Mouse (Mus musculus): Measurements from ENCODE around the gene Gm20481. TPM values are rescaled to one million over a fixed set of nuclear protein-coding genes. Genes with fewer than 3 reads are reported as not detected.

The Gm20481 gene
- polyA plus RNA-seq, 1 experiment from 2014 or later, result not detected

- H3K4me3 ChIP-seq (replicated peaks), result no peak overlapping the region
- peaks cover 10% of the 10 kb centered on the region for H3K4me1 ChIP-seq
- WGBS, result 93% methylated on average over 16 of the region's 16 CpGs
- H3K27me3 ChIP-seq, result no peaks in the 10 kb centered on the region
- peaks cover 69% of the 10 kb centered on the region for H3K36me3 ChIP-seq
- no peaks in the 10 kb centered on the region for H3K9me3 ChIP-seq (replicated peaks)
- no peak overlapping the region for H3K9ac ChIP-seq
- H3K27ac ChIP-seq, result no peak overlapping the region
- no peak overlapping the region for H3K4me2 ChIP-seq
- no peak for ATAC-seq (replicated peaks; ENCODE audit: low FRiP score)
These were observed 45.6 kb downstream of the Gm20481 start for GRCm38 (mm10) chr17:35015296-35015695.

GRCm38 (mm10) chr17:35016376-35016775 lies 46.7 kb downstream of the Gm20481 start, which contains the start of gene Vwa7:
Gene Vwa7, plus strand, starts transcription at chr17:35016579.
- Histone ChIP-seq H3K4me1 (peaks cover 16% of the 10 kb centered on the region), H3K27ac (peak within 1 kb of the TSS; percentile 32), H3K36me3 (peaks cover 59% of the 10 kb centered on the region), H3K4me3 (replicated peaks) (no peak within 1 kb of the TSS), H3K27me3 (no peaks in the 10 kb centered on the region), H3K9ac (no peak within 1 kb of the TSS), H3K4me2 (no peak within 1 kb of the TSS), H3K9me3 (replicated peaks) (no peaks in the 10 kb centered on the region)
- ATAC-seq (replicated peaks; ENCODE audit: low FRiP score), result peak; percentile 22; the same call in 1 of the 2 replicates
- WGBS, result 67% methylated on average over 12 of the region's 12 CpGs

GRCm38 (mm10) chr17:35016791-35017705 lies 47.3 kb downstream of the Gm20481 start:
- Histone ChIP-seq H3K4me3 (replicated peaks) (no peak overlapping the region), H3K27ac (peak overlapping the region; percentile 32; the same call in 1 of the 2 replicates), H3K27me3 (no peaks in the 10 kb centered on the region), H3K9me3 (replicated peaks) (no peaks in the 10 kb centered on the region), H3K9ac (no peak overlapping the region), H3K4me1 (peaks cover 19% of the 10 kb centered on the region), H3K36me3 (peaks cover 52% of the 10 kb centered on the region), H3K4me2 (no peak overlapping the region)
- 77% methylated on average over 10 of the region's 10 CpGs for WGBS
- ATAC-seq (replicated peaks; ENCODE audit: low FRiP score), result no peak

GRCm38 (mm10) chr17:35017706-35018030 lies 48.0 kb downstream of the Gm20481 start:
- no peak for ATAC-seq (replicated peaks; ENCODE audit: low FRiP score)
- H3K4me3 ChIP-seq (replicated peaks), result no peak overlapping the region
- H3K27me3 ChIP-seq, result no peaks in the 10 kb centered on the region
- 71% methylated on average over 14 of the region's 14 CpGs for WGBS
- H3K4me2 ChIP-seq, result no peak overlapping the region
- no peak overlapping the region for H3K27ac ChIP-seq
- H3K9ac ChIP-seq, result no peak overlapping the region
- peaks cover 19% of the 10 kb centered on the region for H3K4me1 ChIP-seq
- H3K9me3 ChIP-seq (replicated peaks), result no peaks in the 10 kb centered on the region
- H3K36me3 ChIP-seq, result peaks cover 46% of the 10 kb centered on the region

- no peak overlapping the region for H3K4me2 ChIP-seq
- H3K9me3 ChIP-seq (replicated peaks), result no peaks in the 10 kb centered on the region
- H3K4me1 ChIP-seq, result peaks cover 19% of the 10 kb centered on the region
- no peak overlapping the region for H3K4me3 ChIP-seq (replicated peaks)
- no peaks in the 10 kb centered on the region for H3K27me3 ChIP-seq
- WGBS, result 84% methylated on average over 3 of the region's 3 CpGs
- no peak overlapping the region for H3K27ac ChIP-seq
- H3K36me3 ChIP-seq, result peaks cover 41% of the 10 kb centered on the region
- H3K9ac ChIP-seq, result no peak overlapping the region
- no peak for ATAC-seq (replicated peaks; ENCODE audit: low FRiP score)
These were observed 48.5 kb downstream of the Gm20481 start for GRCm38 (mm10) chr17:35018171-35018570.

- H3K9me3 ChIP-seq (replicated peaks), result no peaks in the 10 kb centered on the region
- no peak overlapping the region for H3K9ac ChIP-seq
- peaks cover 23% of the 10 kb centered on the region for H3K36me3 ChIP-seq
- H3K4me2 ChIP-seq, result no peak overlapping the region
- H3K4me1 ChIP-seq, result peaks cover 32% of the 10 kb centered on the region
- 71% methylated on average over 11 of the region's 11 CpGs for WGBS
- no peaks in the 10 kb centered on the region for H3K27me3 ChIP-seq
- ATAC-seq (replicated peaks; ENCODE audit: low FRiP score), result no peak
- no peak overlapping the region for H3K27ac ChIP-seq
- no peak overlapping the region for H3K4me3 ChIP-seq (replicated peaks)
These were observed 50.2 kb downstream of the Gm20481 start for GRCm38 (mm10) chr17:35019894-35020293.

- Histone ChIP-seq H3K4me1 (peaks cover 37% of the 10 kb centered on the region), H3K27ac (no peak overlapping the region), H3K36me3 (peaks cover 17% of the 10 kb centered on the region), H3K27me3 (no peaks in the 10 kb centered on the region), H3K9ac (no peak overlapping the region), H3K9me3 (replicated peaks) (no peaks in the 10 kb centered on the region), H3K4me3 (replicated peaks) (no peak overlapping the region), H3K4me2 (no peak overlapping the region)
- no peak for ATAC-seq (replicated peaks; ENCODE audit: low FRiP score)
- 88% methylated on average over 8 of the region's 8 CpGs for WGBS
These were observed 50.8 kb downstream of the Gm20481 start for GRCm38 (mm10) chr17:35020551-35020950.

GRCm38 (mm10) chr17:35021163-35021808 lies 51.6 kb downstream of the Gm20481 start:
- Histone ChIP-seq H3K27ac (peak overlapping the region; percentile 76), H3K4me2 (peak overlapping the region; percentile 46), H3K9ac (peak overlapping the region; percentile 26; the same call in 1 of the 2 replicates), H3K9me3 (replicated peaks) (no peaks in the 10 kb centered on the region), H3K27me3 (no peaks in the 10 kb centered on the region), H3K36me3 (peaks cover 10% of the 10 kb centered on the region), H3K4me1 (peaks cover 41% of the 10 kb centered on the region), H3K4me3 (replicated peaks) (peak overlapping the region; percentile 10; the same call in 1 of the 2 replicates)
- ATAC-seq (replicated peaks; ENCODE audit: low FRiP score), result peak; percentile 65
- 10% methylated on average over 17 of the region's 17 CpGs for WGBS

Other genes with a start within 250 kb of the Gm20481 start
- 0.73 and 2.0 TPM in 2 replicates for gene C4b, start 226.0 kb upstream of the Gm20481 start, polyA plus RNA-seq (2015; fragmentation: Nextera tagmentation; extraction: Ambion mirVana)
- gene Cyp21a1, start 165.4 kb upstream of the Gm20481 start, polyA plus RNA-seq (2015; fragmentation: Nextera tagmentation; extraction: Ambion mirVana), result 11.1 and 45.4 TPM in 2 replicates
- gene Stk19, start 133.0 kb upstream of the Gm20481 start, polyA plus RNA-seq (2015; fragmentation: Nextera tagmentation; extraction: Ambion mirVana), result 29.4 and 29.6 TPM in 2 replicates
- 62.7 and 73.0 TPM in 2 replicates for gene Dxo, start 132.9 kb upstream of the Gm20481 start, polyA plus RNA-seq (2015; fragmentation: Nextera tagmentation; extraction: Ambion mirVana)
- gene Skiv2l, start 119.7 kb upstream of the Gm20481 start, polyA plus RNA-seq (2015; fragmentation: Nextera tagmentation; extraction: Ambion mirVana), result 48.5 and 53.1 TPM in 2 replicates
- gene Nelfe, start 119.5 kb upstream of the Gm20481 start, polyA plus RNA-seq (2015; fragmentation: Nextera tagmentation; extraction: Ambion mirVana), result 101 and 116 TPM in 2 replicates
- gene Cfb, start 107.4 kb upstream of the Gm20481 start, polyA plus RNA-seq (2015; fragmentation: Nextera tagmentation; extraction: Ambion mirVana), result 12.1 and 13.3 TPM in 2 replicates
- 5.0 TPM in 2 replicates for gene Zbtb12, start 90.4 kb upstream of the Gm20481 start, polyA plus RNA-seq (2015; fragmentation: Nextera tagmentation; extraction: Ambion mirVana)
- gene Gm20547, start 87.9 kb upstream of the Gm20481 start, polyA plus RNA-seq (2015; fragmentation: Nextera tagmentation; extraction: Ambion mirVana), result not detected in 2 replicates
- 2.6 and 3.6 TPM in 2 replicates for gene C2, start 71.6 kb upstream of the Gm20481 start, polyA plus RNA-seq (2015; fragmentation: Nextera tagmentation; extraction: Ambion mirVana)
- 80.1 and 93.7 TPM in 2 replicates for gene Ehmt2, start 71.4 kb upstream of the Gm20481 start, polyA plus RNA-seq (2015; fragmentation: Nextera tagmentation; extraction: Ambion mirVana)
- 12.4 and 13.0 TPM in 2 replicates for gene Slc44a4, start 55.4 kb upstream of the Gm20481 start, polyA plus RNA-seq (2015; fragmentation: Nextera tagmentation; extraction: Ambion mirVana)
- 33.7 and 37.0 TPM in 2 replicates for gene Neu1, start 38.7 kb upstream of the Gm20481 start, polyA plus RNA-seq (2015; fragmentation: Nextera tagmentation; extraction: Ambion mirVana)
- gene Hspa1b, start 10.7 kb upstream of the Gm20481 start, polyA plus RNA-seq (2015; fragmentation: Nextera tagmentation; extraction: Ambion mirVana), result 0.49 and 0.53 TPM in 2 replicates
- 7.8 and 8.4 TPM in 2 replicates for gene Hspa1a, start 2.2 kb downstream of the Gm20481 start, polyA plus RNA-seq (2015; fragmentation: Nextera tagmentation; extraction: Ambion mirVana)
- 0.81 and 1.6 TPM in 2 replicates for gene Hspa1l, start 2.8 kb downstream of the Gm20481 start, polyA plus RNA-seq (2015; fragmentation: Nextera tagmentation; extraction: Ambion mirVana)
- 229 and 231 TPM in 2 replicates for gene Lsm2, start 11.9 kb downstream of the Gm20481 start, polyA plus RNA-seq (2015; fragmentation: Nextera tagmentation; extraction: Ambion mirVana)
- gene Vars, start 31.1 kb downstream of the Gm20481 start, polyA plus RNA-seq (2015; fragmentation: Nextera tagmentation; extraction: Ambion mirVana), result 128 and 140 TPM in 2 replicates
- gene Vwa7, start 46.7 kb downstream of the Gm20481 start, polyA plus RNA-seq (2015; fragmentation: Nextera tagmentation; extraction: Ambion mirVana), result 0.19 and 0.29 TPM in 2 replicates
- gene Sapcd1, start 58.1 kb downstream of the Gm20481 start, polyA plus RNA-seq (2015; fragmentation: Nextera tagmentation; extraction: Ambion mirVana), result 6.2 and 6.8 TPM in 2 replicates
- gene Msh5, start 76.8 kb downstream of the Gm20481 start, polyA plus RNA-seq (2015; fragmentation: Nextera tagmentation; extraction: Ambion mirVana), result 5.2 and 5.4 TPM in 2 replicates
- 300 and 320 TPM in 2 replicates for gene Clic1, start 80.1 kb downstream of the Gm20481 start, polyA plus RNA-seq (2015; fragmentation: Nextera tagmentation; extraction: Ambion mirVana)
- 324 and 356 TPM in 2 replicates for gene Ddah2, start 89.1 kb downstream of the Gm20481 start, polyA plus RNA-seq (2015; fragmentation: Nextera tagmentation; extraction: Ambion mirVana)
- gene Ly6g6c, start 95.5 kb downstream of the Gm20481 start, polyA plus RNA-seq (2015; fragmentation: Nextera tagmentation; extraction: Ambion mirVana), result 1.6 TPM in 1 of 2 replicates, not detected in the other
- 0.41 and 0.52 TPM in 2 replicates for gene Mpig6b, start 96.3 kb downstream of the Gm20481 start, polyA plus RNA-seq (2015; fragmentation: Nextera tagmentation; extraction: Ambion mirVana)
- 1.2 and 1.6 TPM in 2 replicates for gene Ly6g6e, start 107.0 kb downstream of the Gm20481 start, polyA plus RNA-seq (2015; fragmentation: Nextera tagmentation; extraction: Ambion mirVana)
- 5.0 and 6.0 TPM in 2 replicates for gene Ly6g6d, start 108.2 kb downstream of the Gm20481 start, polyA plus RNA-seq (2015; fragmentation: Nextera tagmentation; extraction: Ambion mirVana)
- not detected in 2 replicates for gene Ly6g6f, start 115.7 kb downstream of the Gm20481 start, polyA plus RNA-seq (2015; fragmentation: Nextera tagmentation; extraction: Ambion mirVana)
- 94.7 and 103 TPM in 2 replicates for gene Abhd16a, start 119.4 kb downstream of the Gm20481 start, polyA plus RNA-seq (2015; fragmentation: Nextera tagmentation; extraction: Ambion mirVana)
- gene Ly6g5c, start 138.4 kb downstream of the Gm20481 start, polyA plus RNA-seq (2015; fragmentation: Nextera tagmentation; extraction: Ambion mirVana), result not detected in 2 replicates
- gene Ly6g5b, start 145.5 kb downstream of the Gm20481 start, polyA plus RNA-seq (2015; fragmentation: Nextera tagmentation; extraction: Ambion mirVana), result 0.99 and 1.9 TPM in 2 replicates
- gene Gpank1, start 151.5 kb downstream of the Gm20481 start, polyA plus RNA-seq (2015; fragmentation: Nextera tagmentation; extraction: Ambion mirVana), result 19.0 and 20.3 TPM in 2 replicates
- gene Csnk2b, start 152.1 kb downstream of the Gm20481 start, polyA plus RNA-seq (2015; fragmentation: Nextera tagmentation; extraction: Ambion mirVana), result 281 and 284 TPM in 2 replicates
- gene D17H6S53E, start 156.5 kb downstream of the Gm20481 start, polyA plus RNA-seq (2015; fragmentation: Nextera tagmentation; extraction: Ambion mirVana), result 10.5 and 12.2 TPM in 2 replicates
- 21.0 and 25.7 TPM in 2 replicates for gene Apom, start 162.1 kb downstream of the Gm20481 start, polyA plus RNA-seq (2015; fragmentation: Nextera tagmentation; extraction: Ambion mirVana)
- gene Bag6, start 165.3 kb downstream of the Gm20481 start, polyA plus RNA-seq (2015; fragmentation: Nextera tagmentation; extraction: Ambion mirVana), result 56.1 and 64.9 TPM in 2 replicates
- 176 and 209 TPM in 2 replicates for gene Prrc2a, start 195.0 kb downstream of the Gm20481 start, polyA plus RNA-seq (2015; fragmentation: Nextera tagmentation; extraction: Ambion mirVana)
- 8.8 and 9.2 TPM in 2 replicates for gene Aif1, start 206.2 kb downstream of the Gm20481 start, polyA plus RNA-seq (2015; fragmentation: Nextera tagmentation; extraction: Ambion mirVana)
- gene Lst1, start 218.5 kb downstream of the Gm20481 start, polyA plus RNA-seq (2015; fragmentation: Nextera tagmentation; extraction: Ambion mirVana), result 12.1 and 13.7 TPM in 2 replicates
- 0.53 and 0.72 TPM in 2 replicates for gene Ltb, start 224.5 kb downstream of the Gm20481 start, polyA plus RNA-seq (2015; fragmentation: Nextera tagmentation; extraction: Ambion mirVana)
- gene Tnf, start 232.1 kb downstream of the Gm20481 start, polyA plus RNA-seq (2015; fragmentation: Nextera tagmentation; extraction: Ambion mirVana), result 0.12 TPM in 1 of 2 replicates, not detected in the other
- 0.10 TPM in 1 of 2 replicates, not detected in the other for gene Lta, start 235.4 kb downstream of the Gm20481 start, polyA plus RNA-seq (2015; fragmentation: Nextera tagmentation; extraction: Ambion mirVana)